Mouse (Mus musculus) intestine, embryonic 15.5 days (tissue): ENCODE measurements around the gene Azin2. TPM values are rescaled to one million over a fixed set of nuclear protein-coding genes. Genes with fewer than 3 reads are reported as not detected.
A peak's percentile ranks its signal among the peaks of the same experiment; 100 is the strongest.

Experiments
- ATAC-seq: fragments of 200-750 bp; cut with Nextera tagmentation; 2 replicates; pipeline ENCODE4 v1.8.0; 2017; ENCODE audit warnings: moderate TSS enrichment, moderate library complexity
- H3K27ac ChIP-seq: fragments of 300-500 bp; sonication (generic); 2 replicates; pipeline ENCODE4 v1.5.1; 2015; ENCODE audit warnings: mild to moderate bottlenecking, inconsistent platforms
- H3K27me3 ChIP-seq: fragments of 300-500 bp; sonication (generic); replicated peaks from 2 replicates; pipeline ENCODE4 v1.6.1; 2015; ENCODE audit warnings: inconsistent platforms
- H3K36me3 ChIP-seq: fragments of 300-500 bp; sonication (generic); 2 replicates; pipeline ENCODE4 v1.6.1; 2015; ENCODE audit warnings: inconsistent platforms
- H3K4me1 ChIP-seq: fragments of 300-500 bp; sonication (generic); replicated peaks from 2 replicates; pipeline ENCODE4 v1.6.1; 2015; ENCODE audit warnings: inconsistent platforms
- H3K4me2 ChIP-seq: fragments of 300-500 bp; sonication (generic); replicated peaks from 2 replicates; pipeline ENCODE4 v1.6.1; 2015; ENCODE audit warnings: mild to moderate bottlenecking, inconsistent platforms
- H3K4me3 ChIP-seq: fragments of 300-500 bp; sonication (generic); replicated peaks from 2 replicates; pipeline ENCODE4 v1.5.1; 2015; ENCODE audit warnings: inconsistent platforms
- H3K9ac ChIP-seq: fragments of 300-500 bp; sonication (generic); 2 replicates; pipeline ENCODE4 v1.6.1; 2015; ENCODE audit warnings: inconsistent platforms
- H3K9me3 ChIP-seq: fragments of 300-500 bp; sonication (generic); 2 replicates; pipeline ENCODE4 v1.6.1; 2016; ENCODE audit warnings: inconsistent platforms
- WGBS: fragments of 180-500 bp; shearing (Covaris S2); methylation state at CpG from one replicate; pipeline ENCODE4 v1.1.7; 2015; 5-methylcytosine and 5-hydroxymethylcytosine counted together
- polyA plus RNA-seq: library from polyadenylated mRNA; unstranded; fragments of >200 nt; fragmentation: Nextera tagmentation; extraction: Ambion mirVana; gene quantifications from 2 replicates; pipeline ENCODE4 v1.2.1, GENCODE M21; 2015

The Azin2 gene
- polyA plus RNA-seq, 1 experiment from 2014 or later, result 13.3 TPM

- WGBS, result 87% methylated on average over 6 of the region's 6 CpGs
- Histone ChIP-seq H3K9me3 (no peaks in the 10 kb centered on the region), H3K36me3 (no peaks in the 10 kb centered on the region), H3K9ac (no peak overlapping the region), H3K27me3 (no peaks in the 10 kb centered on the region), H3K27ac (no peak overlapping the region), H3K4me1 (peaks cover 16% of the 10 kb centered on the region), H3K4me2 (no peak overlapping the region), H3K4me3 (no peak overlapping the region)
- ATAC-seq, result no peak
Measured at GRCm38 (mm10) chr4:128888436-128888990, 73.7 kb downstream of the Azin2 start.

- Histone ChIP-seq H3K27me3 (no peaks in the 10 kb centered on the region), H3K9ac (no peak overlapping the region), H3K9me3 (no peaks in the 10 kb centered on the region), H3K27ac (no peak overlapping the region), H3K4me3 (no peak overlapping the region), H3K36me3 (no peaks in the 10 kb centered on the region), H3K4me2 (no peak overlapping the region), H3K4me1 (peaks cover 20% of the 10 kb centered on the region)
- no peak for ATAC-seq
- 73% methylated on average over 9 of the region's 9 CpGs for WGBS
Measured at GRCm38 (mm10) chr4:128887641-128888091, 74.6 kb downstream of the Azin2 start.

- no peaks in the 10 kb centered on the region for H3K27me3 ChIP-seq
- no peak overlapping the region for H3K4me3 ChIP-seq
- 70% methylated on average over 10 of the region's 10 CpGs for WGBS
- H3K9me3 ChIP-seq, result no peaks in the 10 kb centered on the region
- H3K4me1 ChIP-seq, result peaks cover 21% of the 10 kb centered on the region
- no peak for ATAC-seq
- H3K9ac ChIP-seq, result no peak overlapping the region
- no peak overlapping the region for H3K27ac ChIP-seq
- H3K36me3 ChIP-seq, result no peaks in the 10 kb centered on the region
- no peak overlapping the region for H3K4me2 ChIP-seq
Measured at GRCm38 (mm10) chr4:128887026-128887425, 75.2 kb downstream of the Azin2 start.

- Histone ChIP-seq H3K27me3 (no peaks in the 10 kb centered on the region), H3K4me2 (no peak overlapping the region), H3K9me3 (no peaks in the 10 kb centered on the region), H3K9ac (no peak overlapping the region), H3K27ac (no peak overlapping the region), H3K4me3 (no peak overlapping the region), H3K4me1 (peaks cover 21% of the 10 kb centered on the region), H3K36me3 (no peaks in the 10 kb centered on the region)
- 42% methylated on average over 5 of the region's 5 CpGs for WGBS
- ATAC-seq, result no peak
Measured at GRCm38 (mm10) chr4:128886571-128886970, 75.7 kb downstream of the Azin2 start.

- Histone ChIP-seq H3K4me3 (no peak overlapping the region), H3K27ac (no peak overlapping the region), H3K36me3 (no peaks in the 10 kb centered on the region), H3K27me3 (no peaks in the 10 kb centered on the region), H3K9ac (no peak overlapping the region), H3K4me1 (peaks cover 18% of the 10 kb centered on the region), H3K9me3 (no peaks in the 10 kb centered on the region), H3K4me2 (no peak overlapping the region)
- ATAC-seq, result no peak
- WGBS, result 98% methylated on average over 8 of the region's 8 CpGs
Measured at GRCm38 (mm10) chr4:128885540-128885939, 76.7 kb downstream of the Azin2 start.

GRCm38 (mm10) chr4:128884711-128885095 lies 77.5 kb downstream of the Azin2 start:
- Histone ChIP-seq H3K36me3 (no peaks in the 10 kb centered on the region), H3K27ac (no peak overlapping the region; the same call in 1 of the 2 replicates), H3K4me3 (peak overlapping the region; percentile 73), H3K9ac (peak overlapping the region; percentile 66; the same call in 1 of the 2 replicates), H3K9me3 (no peaks in the 10 kb centered on the region), H3K4me2 (peak overlapping the region; percentile 100), H3K4me1 (peaks cover 18% of the 10 kb centered on the region), H3K27me3 (no peaks in the 10 kb centered on the region)
- WGBS, result 50% methylated on average over 5 of the region's 5 CpGs
- no peak for ATAC-seq

GRCm38 (mm10) chr4:128883801-128884710 lies 78.2 kb downstream of the Azin2 start:
- peak overlapping the region; percentile 66 for H3K9ac ChIP-seq
- H3K4me1 ChIP-seq, result peaks cover 21% of the 10 kb centered on the region
- no peaks in the 10 kb centered on the region for H3K9me3 ChIP-seq
- no peaks in the 10 kb centered on the region for H3K36me3 ChIP-seq
- peak; percentile 70 for ATAC-seq
- WGBS, result under 1% methylated on average over 87 of the region's 94 CpGs
- no peaks in the 10 kb centered on the region for H3K27me3 ChIP-seq
- peak overlapping the region; percentile 73 for H3K4me3 ChIP-seq
- H3K27ac ChIP-seq, result peak overlapping the region; percentile 66
- peak overlapping the region; percentile 100 for H3K4me2 ChIP-seq

GRCm38 (mm10) chr4:128883379-128883781 lies 78.9 kb downstream of the Azin2 start, which contains the start of gene Trim62:
Gene Trim62 (plus strand): TSS chr4:128883580.
- ATAC-seq, result peak; percentile 88
- under 1% methylated on average over 27 of the region's 37 CpGs for WGBS

More at GRCm38 (mm10) chr4:128883379-128883781, 78.9 kb downstream of the Azin2 start, which contains the start of gene Trim62:
- Histone ChIP-seq H3K4me3 (peak within 1 kb of the TSS; percentile 73), H3K4me2 (peak within 1 kb of the TSS; percentile 100), H3K36me3 (no peaks in the 10 kb centered on the region), H3K27me3 (no peaks in the 10 kb centered on the region), H3K9me3 (no peaks in the 10 kb centered on the region), H3K27ac (peak within 1 kb of the TSS; percentile 66), H3K4me1 (peaks cover 25% of the 10 kb centered on the region), H3K9ac (peak within 1 kb of the TSS; percentile 66)

Other genes starting within 250 kb of the Azin2 start
- gene A3galt2, start 207.1 kb downstream of the Azin2 start, polyA plus RNA-seq, result 0.08 and 0.13 TPM in 2 replicates
- 22.8 and 23.5 TPM in 2 replicates for gene Zfp362, start 156.4 kb downstream of the Azin2 start, polyA plus RNA-seq
- gene Trim62, start 78.9 kb downstream of the Azin2 start, polyA plus RNA-seq, result 3.5 and 3.8 TPM in 2 replicates
- gene Ak2, start 29.5 kb upstream of the Azin2 start, polyA plus RNA-seq, result 297 and 298 TPM in 2 replicates
- gene Rnf19b, start 95.8 kb upstream of the Azin2 start, polyA plus RNA-seq, result 6.7 and 7.0 TPM in 2 replicates
- 90.0 and 106 TPM in 2 replicates for gene Tmem54, start 143.1 kb upstream of the Azin2 start, polyA plus RNA-seq
- 4.1 and 5.2 TPM in 2 replicates for gene Hpca, start 159.6 kb upstream of the Azin2 start, polyA plus RNA-seq
- 2.7 and 2.9 TPM in 2 replicates for gene Fndc5, start 174.6 kb upstream of the Azin2 start, polyA plus RNA-seq
- gene S100pbp, start 227.3 kb upstream of the Azin2 start, polyA plus RNA-seq, result 12.5 and 14.5 TPM in 2 replicates
- 94.2 and 97.2 TPM in 2 replicates for gene Yars, start 227.3 kb upstream of the Azin2 start, polyA plus RNA-seq